Mouse (Mus musculus): ENCODE measurements around the gene D630039A03Rik. TPM values are rescaled to one million over a fixed set of nuclear protein-coding genes. Genes with fewer than 3 reads are reported as not detected.
A peak's percentile ranks its signal among the peaks of the same experiment; 100 is the strongest.

Gene D630039A03Rik
- total RNA-seq (2014; fragmentation: Nextera tagmentation) (not detected in 2 replicates), total RNA-seq (2017) (0.09 TPM in 1 of 2 replicates, not detected in the other)

DNA sequence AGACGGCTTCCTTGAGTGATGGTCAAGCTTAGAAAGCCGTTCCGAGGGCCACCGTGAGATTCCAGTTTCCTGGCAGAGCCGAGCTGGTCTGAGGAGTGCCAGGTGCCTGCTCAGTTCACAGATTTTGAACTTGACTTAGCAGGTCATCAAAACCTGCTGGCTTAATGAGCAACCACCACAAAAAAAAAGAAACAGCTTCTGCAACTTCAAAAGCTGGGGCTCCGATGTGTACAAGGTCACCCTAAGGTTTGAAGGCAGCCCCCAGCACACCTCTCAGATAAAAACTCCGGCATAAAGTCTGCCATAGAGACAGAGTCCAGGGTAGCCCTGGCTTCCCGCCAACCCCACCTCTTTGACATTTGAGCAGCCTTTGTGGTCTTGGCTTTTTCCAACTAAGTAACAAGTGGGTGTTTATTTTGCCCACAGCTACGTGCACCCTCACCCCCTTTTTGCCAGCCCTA is at the start of gene D630039A03Rik:
Gene D630039A03Rik (minus strand): TSS at position 97 of the 461 bp plus-strand sequence.
- ATAC-seq (replicated peaks; ENCODE audit: poor library complexity, severe bottlenecking), result no peak

- ATAC-seq (replicated peaks; ENCODE audit: poor library complexity, severe bottlenecking), result no peak
Measured at GRCm38 (mm10) chr4:57965516-57965915, 49.4 kb upstream of the D630039A03Rik start.

GRCm38 (mm10) chr4:57964143-57964542 is 48.0 kb upstream of the D630039A03Rik start:
- no peak for ATAC-seq (replicated peaks; ENCODE audit: poor library complexity, severe bottlenecking)

- no peak for ATAC-seq (replicated peaks; ENCODE audit: poor library complexity, severe bottlenecking)
Measured at GRCm38 (mm10) chr4:57959056-57959455, 43.0 kb upstream of the D630039A03Rik start.

- peak; percentile 23 for ATAC-seq (replicated peaks; ENCODE audit: poor library complexity, severe bottlenecking)
Measured at GRCm38 (mm10) chr4:57958098-57958497, 42.0 kb upstream of the D630039A03Rik start.

GRCm38 (mm10) chr4:57957200-57958085 is 41.3 kb upstream of the D630039A03Rik start:
- ATAC-seq (replicated peaks; ENCODE audit: poor library complexity, severe bottlenecking), result no peak

DNA sequence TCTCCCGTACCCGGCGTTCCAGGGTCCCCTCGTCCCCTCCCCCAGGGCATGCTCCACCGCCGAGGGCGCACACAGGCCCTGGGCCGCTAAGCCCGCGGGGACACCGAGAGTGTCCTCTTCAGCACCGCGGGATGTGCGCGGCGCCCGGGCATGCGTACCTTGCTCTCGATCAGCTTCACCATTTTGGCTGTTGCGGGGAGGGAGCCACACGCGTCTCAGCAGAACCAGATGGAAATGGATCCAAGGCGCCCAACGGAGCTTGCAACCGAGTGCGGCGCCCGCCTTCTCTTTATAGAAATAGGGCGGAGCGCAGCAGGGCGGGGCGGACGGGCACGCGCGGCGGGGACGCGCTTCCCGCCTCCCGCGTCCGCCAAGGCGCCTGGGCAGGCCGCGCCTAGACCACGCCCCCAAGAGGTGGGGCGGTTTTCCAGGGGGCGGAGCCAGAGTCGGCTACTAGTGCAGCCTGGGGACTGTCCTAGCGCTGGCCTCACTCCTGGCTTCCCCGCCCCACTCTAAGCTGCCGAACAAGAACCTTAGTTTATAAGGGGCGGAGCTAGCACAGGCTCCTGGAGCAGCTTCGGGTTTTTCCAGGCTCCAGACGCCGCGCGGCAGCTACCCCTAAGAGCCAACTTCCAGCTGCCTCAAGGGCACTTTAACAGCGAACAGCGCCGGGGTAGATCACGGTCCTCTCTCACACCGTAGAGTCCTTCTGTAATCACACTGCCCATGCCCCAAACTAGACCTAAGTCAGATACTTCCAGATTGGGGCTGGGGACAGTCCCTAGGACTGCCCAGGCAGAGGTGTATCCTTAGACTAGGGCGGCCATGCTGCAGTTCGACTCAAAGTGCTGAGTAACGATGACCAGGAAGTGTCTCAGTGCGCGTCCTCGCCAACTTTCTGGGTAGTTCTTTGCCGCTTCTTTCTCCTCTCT is 40.2 kb upstream of the D630039A03Rik start, which contains the start of gene Txn1:
Gene Txn1 (minus strand): TSS at position 383 of the 932 bp plus-strand sequence.
- ATAC-seq (replicated peaks; ENCODE audit: poor library complexity, severe bottlenecking), result peak; percentile 73

GRCm38 (mm10) chr4:57955544-57955958 is 39.5 kb upstream of the D630039A03Rik start:
- ATAC-seq (replicated peaks; ENCODE audit: poor library complexity, severe bottlenecking), result peak; percentile 23

DNA sequence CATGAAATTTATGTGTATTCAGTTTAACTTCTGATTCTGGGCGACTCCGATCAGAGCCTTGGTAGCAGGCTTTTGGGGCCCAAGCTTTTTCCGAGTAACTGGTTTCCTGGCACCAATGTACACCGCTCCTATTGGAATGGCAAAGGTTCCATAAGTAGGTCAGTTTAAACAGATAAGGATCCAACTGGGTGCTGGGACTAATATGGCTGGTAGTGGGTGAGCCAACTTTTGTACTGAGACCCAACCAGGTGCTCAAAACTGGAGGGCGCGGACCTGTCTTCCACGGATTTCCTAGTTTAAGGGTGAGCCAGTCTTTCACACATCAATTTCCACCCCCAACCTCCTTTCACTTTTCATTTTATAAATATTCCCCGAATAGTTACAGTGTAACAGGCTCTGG is 38.9 kb upstream of the D630039A03Rik start:
- ATAC-seq (replicated peaks; ENCODE audit: poor library complexity, severe bottlenecking), result no peak

GRCm38 (mm10) chr4:57954580-57954979 is 38.5 kb upstream of the D630039A03Rik start:
- ATAC-seq (replicated peaks; ENCODE audit: poor library complexity, severe bottlenecking), result no peak

DNA sequence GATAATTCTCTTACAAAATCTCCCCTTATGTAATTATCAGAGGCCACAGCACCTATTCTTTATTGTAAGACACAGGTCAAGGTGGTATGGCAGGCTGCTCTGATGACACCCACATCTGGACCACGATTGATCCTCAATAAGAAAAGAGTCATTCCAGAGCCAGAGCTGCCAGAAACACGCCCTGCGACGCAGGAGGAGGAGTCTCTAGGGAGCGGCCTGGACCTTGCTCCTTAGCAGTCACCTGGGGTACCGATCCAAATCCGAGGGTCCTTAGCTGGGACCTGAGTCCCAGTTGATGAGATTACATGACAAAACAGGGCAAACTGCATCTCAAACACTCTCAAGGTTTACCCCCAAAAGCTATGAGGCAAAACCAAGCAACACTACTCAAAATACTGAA is 37.7 kb upstream of the D630039A03Rik start:
- ATAC-seq (replicated peaks; ENCODE audit: poor library complexity, severe bottlenecking), result no peak

DNA sequence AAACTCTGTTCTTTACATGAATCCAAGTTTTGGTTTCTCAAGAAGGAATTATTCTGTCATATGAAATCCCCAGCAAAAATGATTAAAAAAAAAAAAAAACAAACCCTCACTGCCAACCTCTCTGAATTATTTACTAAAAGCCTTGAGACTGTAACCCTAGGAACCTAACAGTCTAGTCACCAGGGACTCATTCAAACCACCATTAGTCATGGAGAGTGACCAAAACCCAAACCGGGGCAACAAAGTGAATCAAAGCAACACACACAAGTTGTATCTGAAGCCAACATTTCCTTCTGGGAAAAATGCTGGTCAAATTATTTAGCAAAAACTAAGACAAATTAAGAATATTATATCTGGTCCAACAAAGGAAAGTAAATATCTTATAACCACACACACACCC is 36.8 kb upstream of the D630039A03Rik start:
- ATAC-seq (replicated peaks; ENCODE audit: poor library complexity, severe bottlenecking), result no peak

DNA sequence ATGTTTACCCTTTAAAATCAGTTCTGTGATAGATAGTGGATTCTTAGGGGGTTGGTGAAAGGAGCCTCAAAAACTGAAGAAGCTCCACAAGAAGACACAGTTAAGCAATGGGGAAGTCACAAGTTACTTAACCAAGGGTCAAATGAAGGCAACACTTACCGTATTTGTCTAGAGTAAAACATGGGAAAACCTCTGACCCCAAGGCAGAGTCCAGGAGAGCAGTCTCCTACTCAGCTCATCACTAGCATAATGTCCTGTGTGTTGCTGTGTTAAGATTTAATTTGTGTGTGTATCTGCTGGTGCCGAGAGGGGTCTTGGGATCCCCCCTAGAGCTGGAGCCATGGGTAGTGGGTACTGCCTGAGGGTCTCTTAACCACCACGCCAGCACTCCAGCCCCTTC is 36.3 kb upstream of the D630039A03Rik start:
- 0 out of 2 replicates have a peak, but pooled peaks have one; percentile 4 for ATAC-seq (replicated peaks; ENCODE audit: poor library complexity, severe bottlenecking)

GRCm38 (mm10) chr4:57949866-57950265 is 33.8 kb upstream of the D630039A03Rik start:
- ATAC-seq (replicated peaks; ENCODE audit: poor library complexity, severe bottlenecking), result no peak

- ATAC-seq (replicated peaks; ENCODE audit: poor library complexity, severe bottlenecking), result no peak
Measured at GRCm38 (mm10) chr4:57947476-57947875, 31.4 kb upstream of the D630039A03Rik start.

DNA sequence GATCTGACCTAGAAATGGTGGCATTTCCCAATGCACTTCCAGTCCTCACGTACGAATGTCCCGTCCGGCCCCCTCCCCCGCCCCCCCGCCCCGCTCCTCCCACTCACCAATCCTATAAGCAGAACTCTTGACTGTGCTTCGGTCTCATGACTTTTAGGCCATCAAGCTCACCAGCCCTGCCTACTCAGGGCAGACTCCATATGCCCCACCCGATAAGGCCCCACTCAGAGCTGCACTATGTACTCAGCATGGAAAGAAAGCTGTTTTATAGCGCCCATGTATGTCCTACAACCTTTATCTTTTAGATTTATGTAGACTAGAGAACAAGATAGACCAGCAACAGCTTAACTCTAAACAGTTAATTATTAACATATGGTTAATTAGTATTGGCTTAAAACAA is 30.9 kb upstream of the D630039A03Rik start:
- no peak for ATAC-seq (replicated peaks; ENCODE audit: poor library complexity, severe bottlenecking)

GRCm38 (mm10) chr4:57942892-57943291 is 26.8 kb upstream of the D630039A03Rik start:
- no peak for ATAC-seq (replicated peaks; ENCODE audit: poor library complexity, severe bottlenecking)

- no peak for ATAC-seq (replicated peaks; ENCODE audit: poor library complexity, severe bottlenecking)
Measured at GRCm38 (mm10) chr4:57940631-57941030, 24.5 kb upstream of the D630039A03Rik start.

DNA sequence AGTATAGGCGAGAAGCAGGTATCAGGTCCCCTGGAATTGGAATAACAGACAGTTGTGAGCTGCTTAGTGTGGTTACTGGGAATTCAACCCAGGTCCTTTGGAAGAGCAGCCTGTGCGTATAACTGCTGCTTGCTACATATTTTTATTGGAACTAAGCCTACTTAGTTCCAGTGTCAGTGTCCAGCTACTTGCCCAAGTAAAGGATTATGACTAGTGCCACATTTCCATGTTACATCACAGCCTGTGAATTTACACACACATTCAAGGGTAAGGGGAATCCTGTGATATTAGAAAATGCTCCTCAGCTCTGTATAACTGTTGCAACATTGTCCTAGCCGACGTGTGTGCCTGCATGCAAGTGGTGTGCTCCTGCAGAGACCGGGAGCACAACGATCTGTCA is 21.2 kb upstream of the D630039A03Rik start:
- ATAC-seq (replicated peaks; ENCODE audit: poor library complexity, severe bottlenecking), result no peak

- ATAC-seq (replicated peaks; ENCODE audit: poor library complexity, severe bottlenecking), result no peak
Measured at GRCm38 (mm10) chr4:57934181-57934580, 18.1 kb upstream of the D630039A03Rik start.

All from granulocyte monocyte progenitor cell, adult 5-6 weeks (primary cell).